Mouse (Mus musculus): ENCODE results near the gene Slc25a13.

The Slc25a13 gene

GRCm38 (mm10) chr6:6112767-6113528, 104.0 kb downstream of the Slc25a13 start:
- no peak for DNase-seq

DNA sequence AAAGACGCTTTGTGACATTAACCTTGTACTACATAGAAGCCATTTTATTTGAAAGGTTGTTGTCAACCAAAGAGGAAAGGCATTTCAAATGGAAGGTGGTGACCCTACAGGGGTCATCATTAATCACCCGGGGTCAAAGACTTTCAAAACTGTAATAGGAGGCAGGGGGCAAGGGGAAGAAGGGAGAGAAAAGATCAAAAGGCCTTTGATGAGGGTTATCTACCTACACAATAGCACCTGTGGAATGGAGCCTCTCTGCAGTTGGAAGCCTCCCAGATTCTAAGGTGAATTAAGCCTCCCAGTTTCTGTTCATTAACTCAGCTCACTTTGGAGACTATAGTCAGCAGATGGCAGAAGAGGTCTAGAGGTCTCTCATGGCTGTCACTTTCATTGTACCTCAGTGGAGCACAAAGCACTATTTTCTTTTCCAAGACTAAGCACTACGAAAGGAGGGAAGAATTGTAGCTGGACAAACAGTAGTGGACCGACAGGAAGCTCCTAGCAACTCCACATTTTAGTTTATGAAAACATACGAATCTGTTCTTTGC, 109.5 kb downstream of the Slc25a13 start:
- no peak for DNase-seq

GRCm38 (mm10) chr6:6105586-6105985, 111.4 kb downstream of the Slc25a13 start:
- no peak for DNase-seq

DNA sequence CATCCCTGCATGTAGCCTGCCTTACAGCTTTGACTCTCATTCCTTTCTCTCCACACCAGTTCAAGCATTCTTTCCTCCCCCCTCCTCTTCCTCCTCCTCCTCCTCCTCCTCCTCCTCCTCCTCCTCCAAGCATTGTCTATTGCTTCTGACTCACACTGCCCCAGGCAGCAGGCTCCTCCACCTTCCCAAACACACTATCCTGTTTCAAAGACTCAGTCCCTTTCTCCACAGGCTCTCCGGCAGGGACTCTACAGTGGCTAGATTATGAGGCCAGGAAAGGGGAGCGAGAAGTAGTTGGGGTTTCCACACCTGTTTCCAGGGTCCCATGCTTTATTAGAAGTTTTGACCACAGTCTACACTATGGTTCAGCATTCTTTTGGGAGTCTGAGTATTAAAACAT, 113.5 kb downstream of the Slc25a13 start:
- DNase-seq, result no peak

- DNase-seq, result no peak
Measured at GRCm38 (mm10) chr6:6101605-6102004, 115.4 kb downstream of the Slc25a13 start.

GRCm38 (mm10) chr6:6100892-6101480, 116.0 kb downstream of the Slc25a13 start:
- no peak for DNase-seq

- no peak for DNase-seq
Measured at GRCm38 (mm10) chr6:6093978-6094377, 123.0 kb downstream of the Slc25a13 start.

DNA sequence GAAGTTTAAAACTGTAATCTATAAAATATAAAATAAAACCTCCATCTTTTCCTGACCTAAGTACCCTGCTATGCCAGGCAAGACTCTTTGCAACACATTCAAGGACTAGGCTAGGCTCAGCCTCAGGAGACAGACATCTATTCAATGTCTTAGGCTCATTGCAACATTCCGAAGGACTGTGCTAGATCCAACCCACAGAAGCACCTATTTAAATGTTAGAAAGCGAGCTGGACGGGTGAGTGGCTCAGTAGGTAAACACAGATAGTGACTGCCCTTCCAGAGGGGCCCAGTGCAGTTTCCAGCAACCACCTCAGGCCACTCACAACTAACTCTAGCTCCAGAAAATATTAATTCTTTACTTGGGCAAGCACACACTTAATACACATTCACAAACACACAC, 123.5 kb downstream of the Slc25a13 start:
- no peak for DNase-seq

DNA sequence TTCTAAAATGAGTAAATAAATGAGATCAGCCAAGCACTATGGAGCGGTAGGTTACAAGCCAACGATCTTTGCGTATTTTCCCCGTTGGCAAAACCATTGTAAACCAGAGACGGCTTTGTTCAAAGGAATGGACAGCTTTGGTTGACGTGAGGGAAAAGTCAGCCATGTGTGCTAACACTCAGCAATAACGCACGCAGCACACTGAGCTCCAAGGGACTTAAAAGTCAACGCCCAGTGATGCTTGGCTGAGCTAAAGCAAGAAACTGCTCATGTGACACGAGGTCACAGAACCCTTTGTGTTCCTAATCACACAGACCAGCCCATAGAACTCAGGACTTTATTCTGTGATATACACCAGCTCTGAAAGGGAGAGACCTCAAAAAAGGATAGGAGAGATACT, 124.5 kb downstream of the Slc25a13 start:
- no peak for DNase-seq

GRCm38 (mm10) chr6:6091016-6091415, 126.0 kb downstream of the Slc25a13 start:
- DNase-seq, result no peak

DNA sequence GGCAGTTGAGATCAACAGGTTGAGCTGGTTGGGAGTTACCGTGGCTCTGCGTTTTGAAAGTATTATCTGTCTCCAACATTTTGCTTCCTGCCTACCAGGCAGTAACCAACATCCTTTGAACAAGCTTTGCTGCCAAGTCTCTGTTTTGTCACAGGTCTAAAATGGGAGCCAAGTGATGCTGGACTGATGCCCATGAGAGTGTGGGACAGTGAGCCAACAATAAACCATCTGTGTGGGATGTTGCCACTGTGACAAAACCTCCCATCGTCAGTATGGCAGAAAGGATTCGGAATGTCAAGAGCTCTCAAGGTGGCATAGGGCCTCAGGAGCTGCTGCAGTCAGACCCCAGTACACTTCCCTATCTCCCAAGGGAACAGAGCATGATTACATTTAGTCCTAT, 128.8 kb downstream of the Slc25a13 start:
- peak; percentile 73 to 75 for DNase-seq

DNA sequence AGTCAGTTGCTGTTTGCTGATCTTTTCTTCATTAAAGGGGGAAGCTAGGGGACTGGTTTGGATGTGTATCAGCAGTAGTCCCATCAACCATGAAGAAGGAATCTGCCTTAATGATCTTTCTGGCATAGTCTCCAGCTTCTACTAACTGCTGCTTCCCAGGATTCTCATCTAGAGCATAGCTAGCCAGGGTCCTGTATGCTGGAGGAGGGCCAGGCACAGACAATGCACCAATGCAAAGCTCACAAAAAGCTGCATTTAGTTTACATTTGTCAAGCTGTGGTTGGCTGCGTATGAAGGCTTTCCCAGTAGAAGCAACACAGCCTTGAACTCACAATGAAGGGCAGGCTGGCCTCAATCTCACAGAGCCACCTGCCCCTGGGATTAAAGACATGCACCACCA, 136.5 kb downstream of the Slc25a13 start:
- no peak for DNase-seq

GRCm38 (mm10) chr6:6077234-6077633, 139.7 kb downstream of the Slc25a13 start:
- no peak for DNase-seq

- DNase-seq, result peak in 1 of 2 experiments; percentile 9
Measured at GRCm38 (mm10) chr6:6075940-6076447, 141.0 kb downstream of the Slc25a13 start.

DNA sequence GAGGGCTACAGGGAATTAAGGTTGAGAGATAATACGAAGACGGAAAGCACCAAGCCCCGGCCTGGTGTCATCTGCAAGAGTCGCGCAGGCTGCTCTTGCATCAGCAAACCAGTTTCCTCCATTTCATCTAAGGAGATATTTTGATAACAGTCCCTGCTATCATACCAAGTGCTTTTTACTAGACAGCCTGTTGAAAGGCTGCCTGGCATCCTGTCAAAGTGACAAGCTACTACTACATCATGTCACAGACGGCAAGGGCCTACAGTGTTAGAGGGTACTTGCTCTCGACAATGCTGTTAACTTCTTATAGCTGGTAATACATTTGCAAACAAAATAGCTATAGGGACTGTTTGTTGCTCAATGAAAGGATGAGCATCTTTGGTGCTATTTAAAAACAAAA, 145.9 kb downstream of the Slc25a13 start:
- no peak for DNase-seq

DNA sequence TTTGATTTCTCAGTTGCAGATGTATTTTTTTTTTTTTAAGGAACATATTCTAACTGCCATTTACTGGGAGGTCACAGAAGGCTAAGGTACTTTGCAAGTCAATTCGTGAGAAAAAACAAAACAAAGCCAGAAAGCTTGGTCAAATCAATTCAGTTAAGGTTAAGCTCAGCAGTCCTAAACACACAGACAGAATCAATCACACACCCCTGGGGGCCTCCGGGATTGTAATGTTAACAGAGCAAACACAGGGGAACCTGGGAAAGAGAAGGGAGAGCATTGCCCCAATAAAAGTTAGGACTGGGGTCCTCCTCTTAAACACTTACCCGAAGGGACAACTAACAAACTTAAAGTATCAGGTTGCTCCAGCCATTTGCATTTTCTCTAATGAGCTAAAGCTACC, 147.0 kb downstream of the Slc25a13 start:
- DNase-seq, result no peak

DNA sequence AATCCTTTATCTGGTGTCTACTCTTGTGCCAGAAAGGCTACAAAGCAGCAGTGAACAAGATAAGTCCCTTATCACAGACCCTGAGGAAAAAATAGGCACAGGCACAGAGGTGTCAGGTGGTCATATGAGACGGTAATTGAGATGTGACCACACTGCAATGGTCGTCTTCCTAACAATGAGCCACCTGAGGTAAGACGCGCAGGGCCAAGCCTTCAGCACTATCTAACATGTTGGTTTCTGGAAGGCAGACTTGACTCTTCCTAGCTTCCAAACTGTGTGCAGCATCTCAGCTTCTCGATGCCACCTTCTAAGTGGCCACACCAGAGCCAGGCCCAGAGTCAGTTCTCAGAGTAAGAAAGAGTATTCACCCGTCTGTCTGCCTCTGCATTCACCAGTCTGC, 149.8 kb downstream of the Slc25a13 start:
- no peak for DNase-seq

- DNase-seq, result no peak
Measured at GRCm38 (mm10) chr6:6058548-6058947, 158.4 kb downstream of the Slc25a13 start.

DNA sequence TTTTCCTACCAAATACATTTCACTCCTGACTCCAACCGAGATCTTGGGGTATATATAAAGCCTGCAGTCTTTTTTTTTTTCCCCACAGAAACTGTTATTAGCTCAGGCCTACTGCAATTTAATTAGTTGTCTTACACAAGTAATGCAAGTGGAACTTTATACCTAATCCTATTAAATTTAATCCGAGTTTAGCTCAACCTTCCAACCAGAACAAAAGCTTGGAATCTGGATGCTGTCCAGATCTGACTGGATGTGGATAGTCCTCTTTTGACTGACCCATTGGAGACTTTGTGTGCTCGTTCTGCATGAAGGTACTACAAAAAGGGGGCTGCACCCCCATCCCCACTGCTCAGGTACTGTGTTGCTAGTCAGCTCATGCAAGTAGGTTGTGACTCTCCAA, 163.0 kb downstream of the Slc25a13 start:
- no peak for DNase-seq

GRCm38 (mm10) chr6:6052696-6053095, 164.3 kb downstream of the Slc25a13 start:
- DNase-seq, result no peak

DNA sequence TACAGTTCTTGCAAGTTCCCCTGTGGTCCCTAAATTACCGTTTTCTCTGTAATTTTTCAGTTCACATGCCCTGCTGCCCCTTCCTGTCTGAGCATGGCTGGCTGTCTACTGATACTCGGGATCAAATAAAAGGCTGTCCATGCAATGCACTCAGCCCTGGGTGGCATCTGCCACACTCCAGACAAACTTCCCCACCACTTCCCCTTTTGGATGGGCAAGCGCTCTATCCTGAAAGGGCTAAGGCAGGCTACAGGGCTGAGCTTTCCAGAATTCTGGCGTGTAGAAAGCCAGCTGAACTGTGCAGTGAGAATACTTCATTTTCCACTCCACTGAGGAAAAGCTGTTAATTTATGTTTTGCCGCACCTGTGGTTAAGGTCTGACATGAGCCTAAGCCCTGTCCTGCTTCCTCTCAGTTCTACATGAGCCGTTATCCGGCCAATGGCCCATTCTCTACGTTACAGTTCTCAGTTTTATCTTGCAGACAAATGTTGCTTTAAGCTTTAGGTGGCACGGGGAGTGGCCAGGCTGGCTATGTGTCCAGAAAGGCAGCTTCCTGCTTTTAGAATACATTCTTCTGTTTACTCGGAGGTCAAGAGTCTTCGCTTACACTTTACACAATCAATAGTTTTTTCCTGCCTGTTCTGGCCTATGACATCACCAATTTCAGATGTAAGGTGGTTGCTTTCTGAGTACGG, 170.1 kb downstream of the Slc25a13 start:
- no peak for DNase-seq

GRCm38 (mm10) chr6:6038773-6039550, 178.0 kb downstream of the Slc25a13 start:
- DNase-seq, result peak; percentile 8 to 19

GRCm38 (mm10) chr6:6027664-6028063, 189.3 kb downstream of the Slc25a13 start:
- DNase-seq, result no peak
